Mouse (Mus musculus): ENCODE results near the gene Ncapg. TPM values are rescaled to one million over a fixed set of nuclear protein-coding genes. Genes with fewer than 3 reads are reported as not detected.

Ncapg gene
- total RNA-seq, 1 experiment: 63.5 TPM

DNA sequence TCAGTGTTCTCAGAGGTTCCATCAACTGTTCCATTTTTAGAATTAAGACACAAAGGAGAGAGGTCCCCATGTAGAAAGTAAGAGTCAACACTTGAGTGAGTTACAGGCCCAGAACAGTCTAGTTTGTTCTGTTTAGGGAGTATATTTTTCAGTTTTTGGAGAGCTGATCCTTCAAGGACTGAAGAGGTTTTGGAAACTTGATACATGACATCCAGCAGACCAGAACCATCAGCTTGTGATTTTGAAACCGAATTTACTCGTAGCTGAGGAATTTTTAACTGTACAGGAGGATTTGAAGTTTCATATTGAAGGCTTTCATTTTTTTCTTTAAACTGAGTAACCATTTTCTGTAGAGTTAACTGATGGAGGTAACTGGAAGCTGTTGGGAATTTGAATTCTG lies 64.0 kb downstream of the Ncapg start:
- no peaks in the 10 kb centered on the region for H3K4me1 ChIP-seq (ENCODE audit: control insufficient read depth in 2 of 2, insufficient read depth in 2 of 2, low read length in 2 of 2, poor library complexity in 1 of 2)
- peaks cover 2% of the 10 kb centered on the region; the same call in 1 of the 2 replicates for H3K36me3 ChIP-seq (ENCODE audit: control insufficient read depth, insufficient read depth, low read length, poor library complexity, severe bottlenecking)
- TF ChIP-seq HCFC1 (IDR thresholded peaks at IDR 0.05; ENCODE audit: borderline replicate concordance, insufficient read depth, low read length): no peak
- TF ChIP-seq ZC3H11A (IDR thresholded peaks at IDR 0.05; ENCODE audit: borderline replicate concordance, low read depth, low read length): no peak
- TF ChIP-seq ZNF384 (IDR thresholded peaks at IDR 0.05; ENCODE audit: low read depth, low read length): no peak
- H3K9ac ChIP-seq (ENCODE audit: insufficient read depth, low read depth, low read length, poor library complexity, severe bottlenecking): no peak overlapping the region
- in situ Hi-C loops (cut with MboI; ENCODE audit: low sequenced_read_pairs in 2 of 2, unreplicated experiment in 2 of 2): no loop called here
- DNase-seq (ENCODE audit: low read depth, low spot score): no peak
- H3K27ac ChIP-seq (ENCODE audit: insufficient read depth, low read depth, low read length, poor library complexity, severe bottlenecking): no peak overlapping the region
- H3K4me3 ChIP-seq (ENCODE audit: insufficient read depth in 1 of 2, low read depth in 1 of 2, low read length in 2 of 2, poor library complexity in 1 of 2, severe bottlenecking in 1 of 2): no peak overlapping the region
- H3K9me3 ChIP-seq (ENCODE audit: control insufficient read depth, insufficient read depth, low read depth, low read length): no peaks in the 10 kb centered on the region

DNA sequence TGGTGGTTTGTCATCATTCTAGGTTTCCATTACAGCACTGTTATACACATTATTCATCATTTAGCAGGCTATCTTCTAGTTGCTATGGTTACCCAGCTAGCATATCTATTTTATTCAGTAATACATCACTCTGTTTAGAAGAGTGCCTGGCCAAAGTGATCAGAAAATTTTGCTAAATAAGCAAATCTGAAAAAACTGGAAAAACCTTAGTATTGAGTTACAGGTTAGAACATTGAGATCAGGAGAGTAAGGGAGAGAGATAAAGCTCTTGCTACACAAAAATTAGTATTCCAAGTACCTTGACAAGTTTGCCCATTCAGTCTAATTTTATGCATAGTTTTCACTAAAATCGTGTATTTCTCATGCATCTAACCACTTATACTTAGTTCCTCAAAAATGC lies 68.2 kb downstream of the Ncapg start:
- TF ChIP-seq MAFK (IDR thresholded peaks at IDR 0.05; ENCODE audit: insufficient read depth, low read depth, low read length): peak; percentile 29; the same call in 1 of the 2 replicates
- no peak for TF ChIP-seq ZC3H11A (IDR thresholded peaks at IDR 0.05; ENCODE audit: borderline replicate concordance, low read depth, low read length)
- Histone ChIP-seq H3K9ac (ENCODE audit: insufficient read depth, low read depth, low read length, poor library complexity, severe bottlenecking) (no peak overlapping the region), H3K27ac (ENCODE audit: insufficient read depth, low read depth, low read length, poor library complexity, severe bottlenecking) (no peak overlapping the region), H3K9me3 (ENCODE audit: control insufficient read depth, insufficient read depth, low read depth, low read length) (no peaks in the 10 kb centered on the region), H3K4me1 (ENCODE audit: control insufficient read depth in 2 of 2, insufficient read depth in 2 of 2, low read length in 2 of 2, poor library complexity in 1 of 2) (no peaks in the 10 kb centered on the region), H3K4me3 (ENCODE audit: insufficient read depth in 1 of 2, low read depth in 1 of 2, low read length in 2 of 2, poor library complexity in 1 of 2, severe bottlenecking in 1 of 2) (no peak overlapping the region), H3K36me3 (ENCODE audit: control insufficient read depth, insufficient read depth, low read length, poor library complexity, severe bottlenecking) (peaks cover 2% of the 10 kb centered on the region; the same call in 1 of the 2 replicates)
- no peak for DNase-seq (ENCODE audit: low read depth, low spot score)
- in situ Hi-C loops (cut with MboI; ENCODE audit: low sequenced_read_pairs in 2 of 2, unreplicated experiment in 2 of 2): no loop called here

Other genes starting within 250 kb of the Ncapg start
- gene Qdpr, start 219.7 kb upstream of the Ncapg start, total RNA-seq (2012; rRNA removed): 34.0 and 40.2 TPM in 2 replicates
- gene Clrn2, start 216.2 kb upstream of the Ncapg start, total RNA-seq (2012; rRNA removed): not detected in 2 replicates
- gene Lap3, start 176.5 kb upstream of the Ncapg start, total RNA-seq (2012; rRNA removed): 178 and 192 TPM in 2 replicates
- gene Med28, start 149.7 kb upstream of the Ncapg start, total RNA-seq (2012; rRNA removed): 110 and 122 TPM in 2 replicates
- gene Fam184b, start 30.3 kb upstream of the Ncapg start, total RNA-seq (2012; rRNA removed): 0.42 and 0.45 TPM in 2 replicates
- 11.0 and 13.5 TPM in 2 replicates for gene Lcorl, start 187.7 kb downstream of the Ncapg start, total RNA-seq (2012; rRNA removed)

All from ES-E14 (cell line).